In genomic region chr11:104592066-104592835, GRCm38 (mm10) we compare ENCODE assay signal across 21 mouse cellular contexts. TPM values are rescaled to one million over a fixed set of nuclear protein-coding genes. Genes with fewer than 3 reads are reported as not detected.
A peak's percentile ranks its signal among the peaks of the same experiment; 100 is the strongest.
DNase-seq lines count a peak whose midpoint lies in the region; ATAC-seq lines count a peak whose summit lies in the region.
"Had no signal": no experiment of that assay in that cellular context is flagged by ENCODE, and none has a peak within 500 bp of the region (broad histone marks: within the 10 kb centered on the region; RNA-seq: fewer than 3 reads in every experiment).

No protein-coding gene starts in this region.

- H3K4me1 ChIP-seq in kidney, embryonic 16.5 days (ENCODE audit: insufficient read depth, low read length), result no peaks in the 10 kb centered on the region
- no peaks in the 10 kb centered on the region for H3K4me1 ChIP-seq in midbrain, embryonic 15.5 days
- H3K4me1 ChIP-seq in midbrain, embryonic 16.5 days (ENCODE audit: control insufficient read depth, insufficient read depth, low read length), result no peaks in the 10 kb centered on the region
- H3K4me1 ChIP-seq: limb, embryonic 13.5 days; midbrain, embryonic 10.5 days had no signal

- no peak overlapping the region for H3K4me2 ChIP-seq in kidney, embryonic 16.5 days (replicated peaks; ENCODE audit: low read depth, low read length)
- no peak overlapping the region for H3K4me2 ChIP-seq in midbrain, embryonic 15.5 days
- no peak overlapping the region for H3K4me2 ChIP-seq in midbrain, embryonic 16.5 days (ENCODE audit: low read length)
- H3K4me2 ChIP-seq: embryonic facial prominence, embryonic 15.5 days; heart, embryonic 11.5 days; limb, embryonic 13.5 days; lung, embryonic 14.5 days had no signal

- no peak overlapping the region for H3K9ac ChIP-seq in kidney, embryonic 16.5 days (replicated peaks; ENCODE audit: low read length)
- no peak overlapping the region for H3K9ac ChIP-seq in midbrain, embryonic 15.5 days
- no peak overlapping the region for H3K9ac ChIP-seq in midbrain, embryonic 16.5 days (ENCODE audit: low read depth, low read length)
- H3K9ac ChIP-seq: embryonic facial prominence, embryonic 15.5 days; limb, embryonic 13.5 days; lung, embryonic 14.5 days had no signal

- no peaks in the 10 kb centered on the region for H3K36me3 ChIP-seq in kidney, embryonic 16.5 days (ENCODE audit: insufficient read depth, low read length)
- H3K36me3 ChIP-seq in midbrain, embryonic 15.5 days (replicated peaks), result no peaks in the 10 kb centered on the region
- no peaks in the 10 kb centered on the region for H3K36me3 ChIP-seq in midbrain, embryonic 16.5 days (ENCODE audit: control insufficient read depth, insufficient read depth, low read length)
- H3K36me3 ChIP-seq: embryonic facial prominence, embryonic 15.5 days; limb, embryonic 13.5 days; midbrain, embryonic 10.5 days had no signal

- 64% methylated on average over 13 of the region's 13 CpGs for WGBS in kidney, embryonic 16.5 days
- 79% methylated on average over 13 of the region's 13 CpGs for WGBS in midbrain, embryonic 15.5 days
- 76% methylated on average over 13 of the region's 13 CpGs for WGBS in midbrain, embryonic 16.5 days

- ATAC-seq in kidney, embryonic 16.5 days (ENCODE audit: low FRiP score, low TSS enrichment), result no peak
- no peak for ATAC-seq in midbrain, embryonic 15.5 days (replicated peaks)
- no peak for ATAC-seq in midbrain, embryonic 16.5 days
- ATAC-seq: forebrain, embryonic 16.5 days; hindbrain, embryonic 16.5 days; intestine, embryonic 16.5 days had no signal

- no peak overlapping the region for H3K4me3 ChIP-seq in kidney, embryonic 16.5 days (ENCODE audit: low read length)
- no peak overlapping the region for H3K4me3 ChIP-seq in midbrain, embryonic 15.5 days
- H3K4me3 ChIP-seq in midbrain, embryonic 16.5 days (ENCODE audit: low read depth, low read length), result no peak overlapping the region
- H3K4me3 ChIP-seq: embryonic facial prominence, embryonic 15.5 days; limb, embryonic 13.5 days; midbrain, embryonic 10.5 days had no signal

- no peaks in the 10 kb centered on the region for H3K27me3 ChIP-seq in kidney, embryonic 16.5 days (ENCODE audit: insufficient read depth, low read length)
- no peaks in the 10 kb centered on the region for H3K27me3 ChIP-seq in midbrain, embryonic 15.5 days (replicated peaks)
- no peaks in the 10 kb centered on the region for H3K27me3 ChIP-seq in midbrain, embryonic 16.5 days (ENCODE audit: control insufficient read depth, insufficient read depth, low read depth, low read length)
- H3K27me3 ChIP-seq: embryonic facial prominence, embryonic 15.5 days; limb, embryonic 13.5 days had no signal

- H3K9me3 ChIP-seq in kidney, embryonic 16.5 days (ENCODE audit: low read length), result no peaks in the 10 kb centered on the region
- H3K9me3 ChIP-seq in midbrain, embryonic 15.5 days, result 0 out of 2 replicates have a peak, but pooled peaks cover 2% of the 10 kb centered on the region
- no peaks in the 10 kb centered on the region; the same call in 1 of the 2 replicates for H3K9me3 ChIP-seq in midbrain, embryonic 16.5 days (replicated peaks; ENCODE audit: control insufficient read depth, low read length, poor library complexity, severe bottlenecking)
- H3K9me3 ChIP-seq: embryonic facial prominence, embryonic 15.5 days had no signal

- H3K27ac ChIP-seq in kidney, embryonic 16.5 days (ENCODE audit: low read length), result no peak overlapping the region
- no peak overlapping the region for H3K27ac ChIP-seq in midbrain, embryonic 15.5 days
- H3K27ac ChIP-seq in midbrain, embryonic 16.5 days (ENCODE audit: low read length), result no peak overlapping the region
- H3K27ac ChIP-seq: embryonic facial prominence, embryonic 15.5 days; limb, embryonic 13.5 days; midbrain, embryonic 10.5 days had no signal

- peak; percentile 25 for DNase-seq in kidney, postnatal 10 days
- DNase-seq in lung, adult 18-20 months, result peak; percentile 27 to 63
- no peak for DNase-seq in lung, postnatal 4 days
- peak; percentile 64 for DNase-seq in testis, postnatal 10 days (ENCODE audit: low spot score)
- no peak for DNase-seq in testis, postnatal 14 days (ENCODE audit: low spot score)
- DNase-seq: adrenal gland, postnatal 36 days; cerebellum, adult 9-10 months; gastrocnemius, postnatal 14 days; lung, embryonic 14.5 days; thymus, adult 18-20 months; thymus, postnatal 36 days had no signal

RNA-seq across cellular contexts. Expression of gene Itgb3, which starts 15.5 kb away (rescaled TPM):
- 2.2 and 3.1 TPM in 2 replicates for polyA plus RNA-seq in kidney, embryonic 16.5 days (2015; fragmentation: Nextera tagmentation; extraction: Ambion mirVana)
- polyA plus RNA-seq in midbrain, embryonic 15.5 days (2015; fragmentation: Nextera tagmentation; extraction: Ambion mirVana), result 0.72 and 0.80 TPM in 2 replicates
- polyA plus RNA-seq in midbrain, embryonic 16.5 days (2015; fragmentation: Nextera tagmentation; extraction: Ambion mirVana), result 0.80 and 0.99 TPM in 2 replicates

RNA-seq across cellular contexts. Expression of gene Myl4, which starts 41.8 kb away (rescaled TPM):
- 7.1 and 11.6 TPM in 2 replicates for polyA plus RNA-seq in kidney, embryonic 16.5 days (2015; fragmentation: Nextera tagmentation; extraction: Ambion mirVana)
- polyA plus RNA-seq in midbrain, embryonic 15.5 days (2015; fragmentation: Nextera tagmentation; extraction: Ambion mirVana), result 2.6 and 6.2 TPM in 2 replicates
- polyA plus RNA-seq in midbrain, embryonic 16.5 days (2015; fragmentation: Nextera tagmentation; extraction: Ambion mirVana), result 2.7 and 3.6 TPM in 2 replicates

RNA-seq across cellular contexts. Expression of gene Cdc27, which starts 41.8 kb away (rescaled TPM):
- polyA plus RNA-seq in kidney, embryonic 16.5 days (2015; fragmentation: Nextera tagmentation; extraction: Ambion mirVana), result 34.7 and 37.1 TPM in 2 replicates
- polyA plus RNA-seq in midbrain, embryonic 15.5 days (2015; fragmentation: Nextera tagmentation; extraction: Ambion mirVana), result 34.7 and 41.4 TPM in 2 replicates
- polyA plus RNA-seq in midbrain, embryonic 16.5 days (2015; fragmentation: Nextera tagmentation; extraction: Ambion mirVana), result 32.3 and 37.2 TPM in 2 replicates

Comparison
In these comparisons a context has a peak if more than half of its experiments do, and no peak if none do; other contexts are left out.
1. DNase-seq: peak in kidney, postnatal 10 days (single experiment), lung, adult 18-20 months (2 of 2) and testis, postnatal 10 days (single experiment); none in lung, postnatal 4 days (0 of 2) and testis, postnatal 14 days (single experiment).